Mouse (Mus musculus): ENCODE measurements around the gene Aplf.

The Aplf gene

GRCm38 (mm10) chr6:87671771-87672517 lies at the start of gene Aplf:
Gene Aplf, minus strand, starts transcription at chr6:87672193.
- DNase-seq (ENCODE audit: low spot score in 2 of 2) = peak; percentile 79 to 88

GRCm38 (mm10) chr6:87714091-87714490 lies 42.1 kb upstream of the Aplf start:
- DNase-seq (ENCODE audit: low spot score in 2 of 2) = no peak

GRCm38 (mm10) chr6:87712311-87712710 lies 40.3 kb upstream of the Aplf start:
- no peak for DNase-seq (ENCODE audit: low spot score in 2 of 2)

GRCm38 (mm10) chr6:87706246-87706645 lies 34.3 kb upstream of the Aplf start:
- DNase-seq (ENCODE audit: low spot score in 2 of 2) = no peak

- DNase-seq (ENCODE audit: low spot score in 2 of 2) = no peak
These were observed 24.6 kb upstream of the Aplf start for GRCm38 (mm10) chr6:87696544-87696943.

GRCm38 (mm10) chr6:87695947-87696346 lies 24.0 kb upstream of the Aplf start:
- DNase-seq (ENCODE audit: low spot score in 2 of 2) = no peak

GRCm38 (mm10) chr6:87680418-87680817 lies 8.4 kb upstream of the Aplf start:
- DNase-seq (ENCODE audit: low spot score in 2 of 2) = no peak

- no peak for DNase-seq (ENCODE audit: low spot score in 2 of 2)
These were observed 668 bp upstream of the Aplf start for GRCm38 (mm10) chr6:87672661-87673060.

- no peak for DNase-seq (ENCODE audit: low spot score in 2 of 2)
These were observed 640 bp downstream of the Aplf start for GRCm38 (mm10) chr6:87671353-87671752.

GRCm38 (mm10) chr6:87669894-87670588 lies 2.0 kb downstream of the Aplf start:
- peak in 1 of 2 experiments; percentile 23 for DNase-seq (ENCODE audit: low spot score in 2 of 2)

- no peak for DNase-seq (ENCODE audit: low spot score in 2 of 2)
These were observed 3.3 kb downstream of the Aplf start for GRCm38 (mm10) chr6:87668733-87669132.

- DNase-seq (ENCODE audit: low spot score in 2 of 2) = no peak
These were observed 4.2 kb downstream of the Aplf start for GRCm38 (mm10) chr6:87667804-87668203.

GRCm38 (mm10) chr6:87663445-87663844 lies 8.5 kb downstream of the Aplf start:
- no peak for DNase-seq (ENCODE audit: low spot score in 2 of 2)

GRCm38 (mm10) chr6:87662197-87662596 lies 9.8 kb downstream of the Aplf start:
- DNase-seq (ENCODE audit: low spot score in 2 of 2) = no peak

GRCm38 (mm10) chr6:87661707-87662106 lies 10.3 kb downstream of the Aplf start:
- DNase-seq (ENCODE audit: low spot score in 2 of 2) = no peak

GRCm38 (mm10) chr6:87658816-87659215 lies 13.2 kb downstream of the Aplf start:
- no peak for DNase-seq (ENCODE audit: low spot score in 2 of 2)

GRCm38 (mm10) chr6:87653904-87654638 lies 17.9 kb downstream of the Aplf start:
- DNase-seq (ENCODE audit: low spot score in 2 of 2) = no peak

GRCm38 (mm10) chr6:87653478-87653877 lies 18.5 kb downstream of the Aplf start:
- DNase-seq (ENCODE audit: low spot score in 2 of 2) = no peak

- DNase-seq (ENCODE audit: low spot score in 2 of 2) = no peak
These were observed 19.3 kb downstream of the Aplf start for GRCm38 (mm10) chr6:87652670-87653069.

GRCm38 (mm10) chr6:87651787-87652186 lies 20.2 kb downstream of the Aplf start:
- DNase-seq (ENCODE audit: low spot score in 2 of 2) = no peak

- DNase-seq (ENCODE audit: low spot score in 2 of 2) = no peak
These were observed 33.8 kb downstream of the Aplf start for GRCm38 (mm10) chr6:87638134-87638660.

- no peak for DNase-seq (ENCODE audit: low spot score in 2 of 2)
These were observed 39.8 kb downstream of the Aplf start for GRCm38 (mm10) chr6:87632176-87632575.
